Mouse (Mus musculus) lung, postnatal 25 days (tissue): ENCODE measurements around the gene Naa35.

Experiments
- DNase-seq: peaks from one replicate; pipeline ENCODE4 v3.0.0; 2022; ENCODE audit warnings: low spot score

The Naa35 gene

DNA sequence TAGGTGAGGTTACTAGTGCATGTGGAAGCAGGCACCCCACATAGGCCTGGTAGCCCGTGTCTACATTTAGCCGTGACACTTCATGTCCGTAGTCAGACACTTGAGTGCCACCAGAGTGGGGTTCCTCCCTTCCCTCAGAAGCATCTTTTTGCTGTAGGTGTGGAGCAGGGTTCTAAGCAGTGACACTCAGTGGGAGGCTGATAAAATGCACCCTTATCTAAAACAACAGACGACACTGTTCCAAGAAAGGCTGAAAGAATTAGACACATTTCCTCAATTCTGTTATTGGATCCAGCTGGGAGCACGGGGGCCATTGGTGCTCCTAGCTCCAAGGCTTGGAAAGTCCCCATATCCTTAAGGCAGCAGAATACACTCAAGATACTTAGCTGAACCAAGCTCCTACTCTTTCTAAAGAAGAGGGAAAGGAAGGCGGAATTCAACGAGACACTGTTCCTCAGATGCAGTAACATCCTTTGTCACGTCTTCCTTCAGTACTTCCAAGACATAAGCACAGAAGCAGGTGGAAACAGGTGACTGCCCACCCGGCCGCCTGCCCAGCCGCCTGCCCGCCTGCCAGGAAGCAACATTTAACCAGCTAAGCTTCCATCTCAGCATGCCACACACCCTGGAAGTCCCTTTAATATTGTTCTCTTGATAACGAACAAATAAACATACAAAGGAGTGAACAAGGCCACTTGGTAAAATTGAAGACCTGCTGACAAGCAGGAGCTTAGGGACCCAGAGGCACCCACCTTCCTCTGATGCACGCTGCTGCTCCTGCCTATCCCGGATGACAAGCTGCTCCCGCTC lies 54.5 kb downstream of the Naa35 start:
- no peak for DNase-seq

DNA sequence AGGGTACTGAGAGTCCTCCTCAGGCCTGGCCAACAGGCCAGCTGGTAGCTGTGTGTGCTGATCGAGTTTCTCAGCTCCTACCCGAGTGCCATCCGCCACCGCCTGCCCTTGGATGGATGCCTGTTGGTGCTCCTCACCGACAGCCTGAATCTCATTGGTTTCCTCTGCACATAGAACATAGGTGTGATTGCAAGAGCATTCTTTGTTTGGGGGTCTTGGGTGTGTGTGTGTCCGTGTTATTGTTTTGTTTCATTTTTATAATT lies 55.0 kb downstream of the Naa35 start:
- no peak for DNase-seq

DNA sequence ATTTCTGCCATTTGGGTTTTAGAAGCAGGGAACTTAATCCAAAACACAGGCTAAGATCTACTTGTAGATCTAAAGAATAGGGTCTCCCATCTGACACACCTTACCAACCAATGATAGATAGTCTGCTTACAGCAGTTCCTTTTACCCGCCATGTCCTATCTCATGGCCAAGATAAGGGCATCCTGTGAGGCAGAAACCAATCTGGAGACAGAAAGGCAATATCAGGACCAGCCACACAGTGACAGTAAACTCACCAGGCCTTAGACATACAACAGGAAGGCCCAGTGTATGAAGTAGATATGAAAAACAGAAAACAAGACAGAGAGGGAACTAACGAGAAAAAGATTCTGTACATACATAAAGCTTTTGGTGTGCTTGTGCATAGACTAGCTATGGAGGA lies 57.8 kb downstream of the Naa35 start:
- no peak for DNase-seq

DNA sequence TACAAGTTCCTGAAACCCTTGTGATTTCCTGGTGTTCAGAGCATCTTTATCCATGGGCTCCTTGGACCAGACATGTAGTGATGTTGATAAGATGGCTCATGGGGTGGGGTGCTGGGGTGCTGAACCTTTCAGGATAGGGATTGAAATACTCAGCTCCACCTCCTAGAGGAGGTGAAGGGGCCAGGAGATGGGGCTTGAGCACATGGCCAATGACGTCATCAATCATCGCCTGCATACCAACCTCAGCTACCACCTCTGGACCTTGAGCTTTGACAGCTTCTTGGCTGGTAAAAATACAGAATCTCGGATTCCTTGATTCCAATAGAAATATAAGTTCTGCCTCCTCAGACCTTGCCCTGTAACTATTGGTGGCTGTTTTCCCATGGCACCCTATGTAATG lies 60.4 kb downstream of the Naa35 start:
- DNase-seq: no peak

DNA sequence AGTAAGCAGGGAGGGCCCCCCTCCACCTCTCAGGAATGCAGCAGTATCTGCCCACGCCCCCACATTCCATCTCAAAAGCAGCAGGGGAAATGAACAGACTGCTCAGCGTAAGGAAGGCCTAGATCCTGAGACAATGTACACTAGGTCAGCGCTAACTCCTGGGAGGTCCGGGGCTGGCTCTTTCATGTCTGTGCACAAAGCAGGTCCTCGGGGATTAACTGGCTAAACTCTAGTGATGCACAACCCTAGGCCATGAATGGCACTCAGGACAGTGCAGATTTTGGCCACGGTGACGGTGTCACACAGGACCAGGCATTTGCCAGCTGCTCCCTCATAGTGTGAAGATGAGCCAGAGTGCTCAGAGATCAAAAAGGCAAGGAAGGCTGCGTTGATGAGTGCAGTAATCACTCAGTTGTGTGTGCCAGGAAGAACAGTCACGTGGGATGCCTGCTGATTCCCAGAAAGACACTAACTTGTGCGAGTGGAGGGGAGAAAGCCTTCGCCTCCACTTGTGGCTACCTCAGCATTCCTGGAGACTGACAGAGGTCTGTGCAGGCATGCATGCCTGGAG lies 61.7 kb downstream of the Naa35 start:
- DNase-seq: no peak

DNA sequence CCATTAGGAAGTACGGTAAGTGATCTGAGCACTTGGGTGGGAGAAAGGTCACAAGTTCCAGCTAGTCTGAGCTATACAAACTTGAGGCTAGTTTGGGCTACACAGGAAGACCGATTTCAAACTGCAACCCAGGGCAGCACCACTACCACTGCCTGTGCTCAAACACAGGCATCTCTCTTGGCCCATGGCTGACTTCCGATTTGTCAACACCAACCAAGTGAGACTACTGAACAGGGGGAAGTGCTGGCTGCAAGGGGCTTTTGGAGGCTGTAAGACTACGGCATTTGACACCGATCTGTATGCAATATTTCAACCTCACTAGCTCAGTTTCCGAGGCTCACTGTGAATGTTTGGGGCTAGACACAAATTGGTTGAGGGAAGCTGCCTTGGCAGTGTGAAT lies 62.4 kb downstream of the Naa35 start:
- no peak for DNase-seq

DNA sequence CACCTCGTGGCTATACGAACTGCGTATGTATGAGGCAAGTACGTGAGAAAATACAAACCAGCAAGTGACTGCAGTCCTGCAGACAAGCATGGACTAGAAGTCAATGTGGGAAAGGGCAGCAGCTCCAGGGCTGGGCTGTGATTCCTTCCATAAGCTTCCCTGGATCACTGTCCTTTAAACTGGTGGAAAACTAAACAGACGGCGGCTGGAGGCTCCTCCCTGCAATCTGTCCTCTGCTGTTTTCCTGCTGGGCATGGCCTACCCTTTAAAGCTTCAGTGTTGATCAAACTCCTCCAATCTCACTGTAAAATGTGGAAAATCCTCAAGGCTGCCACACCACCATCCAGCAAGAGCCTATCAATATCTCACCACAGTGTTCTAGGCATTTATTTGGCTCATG lies 63.5 kb downstream of the Naa35 start:
- DNase-seq: no peak

DNA sequence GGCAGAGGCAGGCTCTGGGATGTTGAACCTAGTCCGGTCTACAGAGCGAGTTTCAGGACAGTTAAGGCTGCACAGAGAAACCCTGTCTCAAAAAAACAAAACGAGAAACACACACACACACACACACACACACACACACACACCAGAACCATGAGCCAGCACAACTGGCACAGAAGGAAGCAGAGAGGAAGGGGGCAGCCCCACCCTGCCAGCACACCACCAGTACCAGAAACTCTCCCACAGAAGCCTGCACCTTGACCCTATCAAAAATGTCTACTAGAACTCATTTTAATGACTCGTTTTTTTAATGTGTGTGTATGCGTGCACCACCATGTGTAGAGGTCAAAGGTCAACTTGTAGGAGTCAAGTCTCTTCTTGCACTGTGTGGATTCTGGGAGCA lies 64.7 kb downstream of the Naa35 start:
- DNase-seq: no peak

DNA sequence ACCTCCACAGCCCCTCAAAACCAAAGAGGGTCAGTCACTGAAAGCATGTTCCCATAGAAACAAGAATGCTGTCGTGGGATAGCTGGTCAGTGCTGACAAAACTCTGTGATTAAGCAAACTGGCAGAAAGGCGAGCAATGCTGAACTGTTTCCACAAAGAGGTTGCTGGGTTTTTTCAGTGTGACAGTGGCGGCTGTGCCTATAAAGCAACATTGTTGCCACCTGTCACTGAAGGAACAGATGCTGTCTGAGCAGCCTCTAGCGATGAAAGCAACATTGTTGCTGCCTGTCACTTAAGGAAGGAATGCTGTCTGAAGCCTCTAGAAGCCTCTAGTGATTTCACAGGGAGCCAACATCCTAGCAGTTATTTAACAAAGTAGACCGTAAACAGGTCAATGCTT lies 67.6 kb downstream of the Naa35 start:
- no peak for DNase-seq

DNA sequence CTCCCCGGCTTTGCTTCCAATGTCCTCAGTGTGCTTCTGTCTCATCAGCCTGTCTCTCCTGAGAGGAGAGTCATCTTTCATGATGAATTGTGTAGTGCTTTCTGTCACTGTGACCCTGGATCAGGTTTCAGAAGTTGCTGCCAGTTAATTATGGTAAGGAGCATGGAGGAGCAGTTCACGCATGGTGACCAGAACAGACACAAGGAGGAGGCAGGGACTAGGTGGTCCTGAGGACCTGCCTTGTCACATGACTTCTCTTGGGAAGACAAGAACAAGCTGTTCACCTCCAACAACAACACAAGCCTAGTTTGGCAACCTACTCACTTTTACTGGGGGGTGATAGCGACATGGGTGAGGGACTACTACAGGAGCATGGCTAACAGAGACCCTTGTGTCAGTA lies 68.1 kb downstream of the Naa35 start:
- no peak for DNase-seq

DNA sequence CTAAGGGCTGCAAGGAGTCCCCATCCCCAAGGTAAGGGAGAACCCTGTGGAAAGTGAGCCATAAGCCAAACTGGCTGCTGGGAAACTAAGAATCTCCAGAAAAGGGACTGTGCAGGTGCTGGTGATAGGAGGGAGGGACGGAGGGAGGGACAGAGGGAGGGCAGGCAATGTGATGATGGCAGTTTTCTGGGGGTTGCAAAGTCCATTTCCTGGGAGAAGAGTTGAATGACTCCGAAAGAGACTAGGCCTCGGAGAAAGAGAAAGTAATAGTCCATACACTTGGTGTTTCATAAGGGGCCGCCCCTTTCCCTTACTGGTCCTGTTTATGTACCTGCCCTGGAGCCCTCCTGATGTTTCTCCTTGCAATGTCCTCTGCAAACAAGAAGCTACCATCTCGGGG lies 69.4 kb downstream of the Naa35 start:
- no peak for DNase-seq

DNA sequence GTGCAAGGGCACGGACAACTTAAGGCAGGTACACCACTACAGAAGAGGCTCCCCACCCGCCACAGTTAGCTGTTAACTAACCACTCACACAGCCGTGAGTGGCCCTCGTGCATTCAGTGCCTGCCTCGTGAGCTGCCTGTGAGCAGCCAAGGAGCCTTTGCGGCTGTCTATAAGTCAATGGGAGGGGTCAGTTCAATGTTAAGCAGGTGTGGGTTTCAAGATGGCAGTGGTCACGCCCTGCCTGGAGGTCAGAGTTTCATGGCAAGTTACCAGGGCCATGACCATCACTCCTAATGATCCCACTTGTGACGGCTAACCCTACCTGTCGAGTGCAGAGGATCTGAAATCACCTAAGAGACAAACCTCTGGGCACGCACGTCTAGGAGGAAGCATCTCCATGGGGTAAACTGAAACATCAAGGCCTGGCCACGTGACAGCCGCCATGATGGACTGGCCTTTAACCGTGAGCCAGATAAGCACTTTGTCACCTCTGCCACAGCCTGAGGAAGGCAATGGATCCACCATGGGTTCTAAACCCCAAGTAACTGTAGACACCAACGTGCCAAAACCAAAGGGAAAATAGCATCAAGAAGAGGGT lies 70.8 kb downstream of the Naa35 start:
- no peak for DNase-seq

DNA sequence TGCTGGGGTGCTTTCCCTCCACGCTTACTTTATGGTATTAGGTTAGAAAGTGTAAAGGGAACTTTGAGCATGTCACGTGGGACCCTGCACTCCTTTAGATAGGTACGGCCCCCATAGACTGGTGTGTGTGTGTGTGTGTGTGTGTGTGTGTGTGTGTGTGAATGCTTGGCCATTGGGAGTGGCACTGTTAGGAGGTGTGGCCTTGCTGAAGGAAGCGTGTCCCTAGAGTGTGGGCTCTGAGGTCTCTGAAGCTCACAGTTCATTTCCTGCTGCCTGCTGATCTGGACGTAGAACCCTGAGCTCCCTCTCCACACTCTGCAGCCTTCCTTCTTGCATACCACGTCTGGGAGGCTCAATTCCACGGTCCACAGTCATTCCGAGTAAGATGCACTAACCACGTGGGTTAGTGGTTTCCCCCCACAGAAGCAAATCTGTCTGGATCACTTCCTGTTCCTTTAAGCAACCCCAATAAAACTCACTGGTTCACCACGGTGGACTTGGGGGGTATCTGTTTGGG lies 71.3 kb downstream of the Naa35 start:
- peak; percentile 35 for DNase-seq

DNA sequence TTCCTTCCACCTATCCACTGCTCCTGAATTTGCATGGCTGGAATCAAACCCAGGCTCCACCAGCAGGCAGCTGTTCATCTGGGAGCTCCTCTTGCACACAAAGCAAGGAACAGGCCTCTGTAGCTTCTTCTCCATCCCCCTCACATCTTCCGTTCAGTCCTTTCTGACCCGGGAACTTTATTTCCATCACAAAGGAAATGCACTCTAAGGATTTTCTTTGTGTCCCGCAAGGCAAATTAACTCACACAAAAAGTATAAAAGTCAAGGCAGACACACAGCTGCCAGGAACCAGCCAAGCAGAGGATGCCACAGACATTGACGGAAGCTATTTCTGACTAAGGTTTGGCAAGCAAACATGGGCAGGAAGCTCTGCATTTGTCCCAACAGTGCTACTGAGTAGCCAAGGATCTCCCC lies 71.9 kb downstream of the Naa35 start:
- peak; percentile 47 for DNase-seq

DNA sequence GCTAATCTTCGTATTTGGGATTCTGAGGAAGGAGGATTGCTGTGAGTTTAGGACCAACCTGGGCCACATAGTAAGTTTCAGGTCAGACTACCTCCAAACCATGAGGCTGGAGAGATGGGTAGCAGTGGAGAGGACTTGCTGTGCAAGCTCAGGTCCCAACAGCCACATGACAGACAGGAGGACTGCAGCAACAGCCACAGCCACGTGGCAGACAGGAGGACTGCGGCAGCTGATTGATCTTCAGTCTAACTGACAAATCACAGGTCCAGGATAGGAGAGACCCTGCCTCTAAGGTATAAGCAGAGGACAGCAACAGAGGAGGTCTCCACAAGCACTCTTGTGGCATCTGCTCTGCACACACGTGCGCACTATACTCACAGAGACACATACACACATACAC lies 72.7 kb downstream of the Naa35 start:
- DNase-seq: no peak

DNA sequence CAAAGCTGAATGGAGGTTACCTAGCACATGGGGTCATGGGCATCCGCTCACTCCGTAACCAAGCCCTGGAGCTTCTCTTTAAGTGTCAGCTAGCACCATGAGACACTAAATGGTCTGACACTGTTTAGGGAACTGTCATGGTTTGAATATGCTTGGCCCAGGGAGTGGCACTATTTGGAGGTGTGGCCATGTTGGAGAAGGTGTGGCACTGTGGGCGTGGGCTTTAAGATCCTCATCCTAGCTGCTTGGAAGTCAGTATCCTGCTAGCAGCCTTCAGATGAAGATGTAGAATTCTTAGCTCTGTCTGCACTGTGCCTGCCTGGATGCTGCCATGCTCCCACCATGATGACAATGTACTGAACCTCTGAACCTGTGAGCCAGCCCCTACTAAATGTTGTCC lies 75.3 kb downstream of the Naa35 start:
- DNase-seq: no peak

DNA sequence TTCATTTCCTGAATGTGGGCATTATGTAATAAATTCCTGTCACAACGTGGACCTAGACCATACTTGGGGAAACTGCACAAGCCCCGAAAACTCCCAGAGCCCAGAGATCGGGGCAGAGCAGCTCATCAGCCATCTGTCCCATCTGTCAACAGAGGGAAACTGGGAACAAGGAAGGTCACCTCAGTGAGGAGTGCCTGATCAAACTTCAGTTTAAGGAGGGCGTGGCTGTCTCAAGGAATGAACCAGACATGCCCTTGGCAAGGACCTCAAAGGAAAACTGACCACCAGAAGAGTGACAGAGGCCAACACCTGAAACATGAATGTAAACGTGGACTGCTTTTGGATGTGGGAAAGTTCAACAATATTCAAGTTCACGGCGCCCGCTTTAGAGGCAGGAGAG lies 76.3 kb downstream of the Naa35 start:
- no peak for DNase-seq

DNA sequence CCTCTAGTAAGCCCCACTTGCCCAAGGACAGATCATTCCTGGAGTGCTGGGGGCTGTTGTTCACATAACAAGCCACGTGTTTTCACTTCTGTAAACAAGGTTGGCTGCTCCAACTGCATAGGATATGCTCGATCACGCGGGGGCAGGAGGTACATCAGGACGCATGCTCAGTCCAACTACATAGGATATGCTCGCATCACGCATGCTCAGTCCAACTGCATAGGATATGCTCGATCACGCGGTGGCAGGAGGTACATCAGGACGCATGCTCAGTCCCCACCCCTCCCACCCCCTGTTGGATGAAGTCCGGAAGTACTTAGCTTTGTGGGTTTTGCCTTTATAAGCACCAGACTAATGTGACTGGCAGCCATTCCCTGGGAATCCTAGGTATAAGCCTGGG lies 76.9 kb downstream of the Naa35 start:
- DNase-seq: no peak

DNA sequence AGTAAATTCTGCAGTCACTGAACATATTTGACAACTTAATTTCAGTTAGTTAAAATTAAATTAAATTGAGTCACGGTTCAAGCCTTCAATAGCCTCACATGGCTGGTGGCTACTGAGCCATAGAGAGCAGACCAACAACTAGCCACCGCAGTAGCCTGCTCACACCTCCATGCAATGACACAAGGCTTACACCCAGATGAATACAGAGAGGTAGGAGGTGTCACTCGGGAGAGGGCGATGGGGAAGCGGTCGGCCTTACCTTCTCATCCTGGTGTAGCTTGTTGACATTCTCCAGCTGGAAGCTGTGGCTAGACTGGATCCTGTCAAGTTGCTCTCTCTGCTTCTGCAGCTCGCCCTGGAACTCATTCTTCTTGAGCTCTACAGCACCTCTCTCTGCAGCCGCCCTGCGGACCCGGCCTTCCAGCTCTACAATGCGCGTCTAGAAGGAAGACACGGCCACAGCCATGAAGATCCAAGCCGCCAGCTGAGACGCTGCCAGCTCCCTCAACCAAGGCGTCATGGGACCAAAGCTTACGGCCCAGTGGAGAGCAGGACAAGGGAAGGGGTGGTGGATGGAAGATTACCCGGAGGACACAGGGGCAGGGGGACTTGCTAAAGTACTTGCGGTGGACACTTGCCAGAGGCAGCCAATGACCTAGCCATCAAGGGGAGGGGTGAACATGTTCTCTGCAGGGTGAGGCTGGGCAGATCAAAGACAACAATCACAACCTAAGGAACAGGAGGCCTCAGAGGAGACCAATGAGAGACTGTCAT lies 79.1 kb downstream of the Naa35 start:
- no peak for DNase-seq

DNA sequence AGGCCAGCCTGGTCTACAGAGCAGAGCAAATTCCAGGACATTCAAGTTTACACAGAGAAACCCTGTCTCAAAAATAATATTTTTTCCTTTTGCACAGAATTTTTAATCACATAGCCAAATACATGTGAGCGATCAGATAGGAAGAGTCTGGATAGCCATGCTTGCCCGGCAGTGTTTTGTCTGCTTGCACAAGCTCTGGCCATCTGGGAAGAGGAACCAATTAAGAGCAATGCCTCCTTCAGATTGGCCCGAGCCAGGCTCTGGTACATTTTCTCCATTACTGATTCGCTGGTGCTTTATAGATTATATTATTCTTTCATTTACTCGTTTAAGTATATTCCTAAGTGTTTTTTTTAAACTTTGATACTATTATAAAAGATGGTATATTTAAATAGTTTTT lies 82.7 kb downstream of the Naa35 start:
- DNase-seq: no peak

DNA sequence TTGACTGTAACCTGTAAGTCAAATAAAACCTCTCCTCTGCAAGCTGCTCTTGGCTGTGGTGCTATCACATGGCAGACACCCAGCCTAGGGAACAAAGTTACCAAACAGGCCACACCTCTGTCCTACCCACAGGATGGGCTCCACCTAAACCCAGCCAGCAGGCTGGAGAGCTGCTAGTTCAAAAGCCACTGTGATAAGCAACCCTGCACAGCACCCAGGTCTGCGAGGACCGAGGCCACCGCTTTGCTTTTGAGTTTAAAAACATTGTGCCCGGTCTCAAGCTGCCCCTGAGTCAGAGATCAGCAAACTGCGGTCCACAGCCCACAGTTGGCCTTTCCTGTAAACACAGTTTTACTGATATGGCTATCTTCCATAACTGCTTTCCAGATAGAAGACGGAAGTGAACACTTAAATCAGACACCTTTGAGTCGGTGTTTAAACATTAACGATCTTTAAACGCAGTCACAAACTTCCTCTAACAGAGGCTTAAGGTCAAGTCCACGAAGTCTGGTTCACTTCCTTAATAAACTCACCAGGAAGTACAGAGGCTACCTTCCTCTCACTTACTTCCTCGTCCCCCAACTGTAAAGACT lies 83.5 kb downstream of the Naa35 start:
- DNase-seq: peak; percentile 88

DNA sequence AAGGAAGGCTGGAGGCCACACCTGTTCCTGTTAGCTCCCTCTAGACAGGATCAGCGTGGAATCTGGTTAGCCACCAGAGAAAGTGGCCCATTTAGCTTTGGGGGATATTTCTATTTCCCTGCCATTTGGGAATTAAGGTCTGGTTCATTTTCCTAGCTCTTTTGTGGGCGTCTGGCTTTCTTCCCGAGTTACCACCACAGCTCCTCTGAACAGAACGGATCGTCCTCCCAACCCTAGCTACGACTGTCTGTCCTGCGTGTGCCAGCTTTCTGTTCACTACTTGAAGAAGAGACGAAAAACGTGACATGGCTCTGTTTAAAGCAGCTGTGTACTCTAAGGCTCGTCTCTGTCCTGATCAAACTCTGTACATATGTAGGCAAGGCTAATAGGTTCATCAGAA lies 84.9 kb downstream of the Naa35 start:
- DNase-seq: no peak

DNA sequence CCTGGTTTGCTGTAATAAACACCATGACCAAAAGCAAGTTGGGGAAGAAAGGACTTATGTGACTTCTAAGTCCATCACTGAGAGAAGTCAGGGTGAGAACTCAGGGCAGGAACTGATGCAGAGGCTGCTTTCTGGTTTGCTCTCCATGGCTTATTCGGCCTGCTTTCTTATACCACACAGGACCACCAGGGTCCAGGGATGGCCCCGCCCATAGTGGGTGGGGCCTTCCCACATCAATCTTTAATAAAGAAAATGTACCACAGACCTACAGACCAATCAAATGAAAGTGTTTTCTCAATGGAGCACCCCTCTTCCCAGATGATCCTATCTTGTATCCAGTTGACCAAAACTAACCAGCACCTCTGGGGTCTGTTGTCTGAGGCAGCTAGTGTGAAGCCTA lies 86.5 kb downstream of the Naa35 start:
- DNase-seq: no peak
